14 mouse cellular contexts compared by ENCODE assay signal in genomic region chr9:40424874-40425273, GRCm38 (mm10).
"Had no signal": no experiment of that assay in that cellular context is flagged by ENCODE, and none has a peak within 500 bp of the region (broad histone marks: within the 10 kb centered on the region; RNA-seq: fewer than 3 reads in every experiment).

No protein-coding gene starts in this region.

- DNase-seq: gastrocnemius, postnatal 14 days; gastrocnemius, postnatal 36 days; heart, adult 11 months; heart, adult 2 months; heart, postnatal 14 days; heart, postnatal 36 days; kidney, adult 11 months; kidney, adult 2 months; kidney, adult 9 months; kidney, postnatal 14 days; kidney, postnatal 36 days; layer of hippocampus, adult 9-11 months; layer of hippocampus, postnatal 36 days; left cerebral cortex, postnatal 4 days had no signal
